Mouse (Mus musculus): ENCODE measurements around the gene Rps26. TPM values are rescaled to one million over a fixed set of nuclear protein-coding genes. Genes with fewer than 3 reads are reported as not detected.

Gene Rps26
- total RNA-seq (2015) = 1,237 and 1,288 TPM in 2 replicates
- 518 and 577 TPM in 2 replicates for total RNA-seq (2017)

GRCm38 (mm10) chr10:128626311-128627310 is at the start of gene Rps26:
Rps26 (minus strand) TSS chr10:128626747.
- ATAC-seq (ENCODE audit: poor library complexity, severe bottlenecking) = peak; percentile 96

GRCm38 (mm10) chr10:128674469-128675008 is 48.0 kb upstream of the Rps26 start:
- ATAC-seq (ENCODE audit: poor library complexity, severe bottlenecking) = peak; percentile 58

GRCm38 (mm10) chr10:128673763-128674468 is 47.4 kb upstream of the Rps26 start, which contains the start of gene Suox:
Suox (minus strand) TSS chr10:128674073.
- peak; percentile 85 for ATAC-seq (ENCODE audit: poor library complexity, severe bottlenecking)

- ATAC-seq (ENCODE audit: poor library complexity, severe bottlenecking) = no peak
Observed at GRCm38 (mm10) chr10:128671148-128671547, 44.6 kb upstream of the Rps26 start.

- 0 out of 2 replicates have a peak, but pooled peaks have one; percentile 6 for ATAC-seq (ENCODE audit: poor library complexity, severe bottlenecking)
Observed at GRCm38 (mm10) chr10:128668790-128669672, 42.5 kb upstream of the Rps26 start.

- ATAC-seq (ENCODE audit: poor library complexity, severe bottlenecking) = no peak
Observed at GRCm38 (mm10) chr10:128665806-128666205, 39.3 kb upstream of the Rps26 start.

- no peak for ATAC-seq (ENCODE audit: poor library complexity, severe bottlenecking)
Observed at GRCm38 (mm10) chr10:128665307-128665706, 38.8 kb upstream of the Rps26 start.

- no peak for ATAC-seq (ENCODE audit: poor library complexity, severe bottlenecking)
Observed at GRCm38 (mm10) chr10:128664808-128665207, 38.3 kb upstream of the Rps26 start.

- peak; percentile 41 for ATAC-seq (ENCODE audit: poor library complexity, severe bottlenecking)
Observed at GRCm38 (mm10) chr10:128663441-128664220, 37.1 kb upstream of the Rps26 start.

- peak; percentile 36; the same call in 1 of the 2 replicates for ATAC-seq (ENCODE audit: poor library complexity, severe bottlenecking)
Observed at GRCm38 (mm10) chr10:128662465-128662864, 35.9 kb upstream of the Rps26 start.

- ATAC-seq (ENCODE audit: poor library complexity, severe bottlenecking) = no peak
Observed at GRCm38 (mm10) chr10:128659490-128659889, 32.9 kb upstream of the Rps26 start.

- ATAC-seq (ENCODE audit: poor library complexity, severe bottlenecking) = no peak
Observed at GRCm38 (mm10) chr10:128657844-128658243, 31.3 kb upstream of the Rps26 start.

GRCm38 (mm10) chr10:128656731-128657130 is 30.2 kb upstream of the Rps26 start:
- ATAC-seq (ENCODE audit: poor library complexity, severe bottlenecking) = no peak

- no peak for ATAC-seq (ENCODE audit: poor library complexity, severe bottlenecking)
Observed at GRCm38 (mm10) chr10:128655254-128655653, 28.7 kb upstream of the Rps26 start.

- no peak for ATAC-seq (ENCODE audit: poor library complexity, severe bottlenecking)
Observed at GRCm38 (mm10) chr10:128653866-128654265, 27.3 kb upstream of the Rps26 start.

- no peak for ATAC-seq (ENCODE audit: poor library complexity, severe bottlenecking)
Observed at GRCm38 (mm10) chr10:128646139-128647089, 19.9 kb upstream of the Rps26 start.

GRCm38 (mm10) chr10:128645111-128646011 is 18.8 kb upstream of the Rps26 start, which contains the start of gene Ikzf4:
Ikzf4 (minus strand) TSS chr10:128645991.
- peak; percentile 59 for ATAC-seq (ENCODE audit: poor library complexity, severe bottlenecking)

Measured in megakaryocyte, adult 5-6 weeks (primary cell).